Mouse (Mus musculus) subcutaneous adipose tissue, adult 2 months (tissue): ENCODE data around the gene Galnt17. TPM values are rescaled to one million over a fixed set of nuclear protein-coding genes. Genes with fewer than 3 reads are reported as not detected.

Source experiments
- polyA plus RNA-seq: library from polyadenylated mRNA; depleted of rRNA; stranded (reverse); fragments of >200 nt; gene quantifications from 2 replicates; pipeline ENCODE4 v1.2.3, GENCODE M21; 2012; ENCODE audit warnings: low replicate concordance; rRNA removed

The Galnt17 gene
- 0.95 and 18.9 TPM in 2 replicates for polyA plus RNA-seq

GRCm38 (mm10) chr5:131308397-131308796 is at the start of gene Galnt17:
Gene Galnt17, minus strand, starts transcription at chr5:131308497.

